Mouse (Mus musculus) forebrain, embryonic 11.5 days (tissue): Measurements from ENCODE around the gene Tmem243. TPM values are rescaled to one million over a fixed set of nuclear protein-coding genes. Genes with fewer than 3 reads are reported as not detected.

Experiments
- ATAC-seq: fragments of 200-750 bp; cut with Nextera tagmentation; replicated peaks from 2 replicates; pipeline ENCODE4 v1.8.0; 2017; ENCODE audit warnings: moderate TSS enrichment; ENCODE audit not compliant: low FRiP score
- DNase-seq: peaks from one replicate; pipeline ENCODE4 v3.0.0-alpha.2; 2017; ENCODE audit warnings: low spot score
- H3K27ac ChIP-seq: fragments of 300-500 bp; sonication (generic); 2 replicates; pipeline ENCODE4 v1.5.1; 2014; ENCODE audit warnings: low read depth, low read length
- H3K27me3 ChIP-seq: fragments of 300-500 bp; sonication (generic); 2 replicates; pipeline ENCODE4 v1.6.1; 2014; ENCODE audit warnings: mild to moderate bottlenecking, low read length, mixed read lengths; ENCODE audit not compliant: control insufficient read depth, insufficient read depth
- H3K36me3 ChIP-seq: fragments of 300-500 bp; sonication (generic); 2 replicates; pipeline ENCODE4 v1.6.1; 2014; ENCODE audit warnings: mild to moderate bottlenecking, low read length, moderate library complexity, mixed read lengths; ENCODE audit not compliant: control insufficient read depth, insufficient read depth
- H3K4me1 ChIP-seq: fragments of 300-500 bp; sonication (generic); replicated peaks from 2 replicates; pipeline ENCODE4 v1.6.1; 2014; ENCODE audit warnings: low read length, mixed read lengths; ENCODE audit not compliant: control insufficient read depth, insufficient read depth
- H3K4me2 ChIP-seq: fragments of 300-500 bp; sonication (generic); 2 replicates; pipeline ENCODE4 v1.6.1; 2014; ENCODE audit warnings: low read depth, mild to moderate bottlenecking, low read length, moderate library complexity, mixed read lengths; ENCODE audit not compliant: severe bottlenecking
- H3K4me3 ChIP-seq: fragments of 300-500 bp; sonication (generic); 2 replicates; pipeline ENCODE4 v1.5.1; 2014; ENCODE audit warnings: low read depth, low read length
- H3K9ac ChIP-seq: fragments of 300-500 bp; sonication (generic); 2 replicates; pipeline ENCODE4 v1.6.1; 2014; ENCODE audit warnings: low read length
- H3K9me3 ChIP-seq: fragments of 300-500 bp; sonication (generic); 2 replicates; pipeline ENCODE4 v1.6.1; 2016; ENCODE audit warnings: low read length, mixed read lengths; ENCODE audit not compliant: control insufficient read depth
- WGBS: fragments of 180-500 bp; shearing (Covaris S2); extraction: QIAGEN DNeasy Blood & Tissue Kit; methylation state at CpG from one replicate; pipeline ENCODE4 v1.1.7; 2014; 5-methylcytosine and 5-hydroxymethylcytosine counted together
- polyA plus RNA-seq: library from polyadenylated mRNA; unstranded; fragments of >200 nt; fragmentation: Nextera tagmentation; extraction: Ambion mirVana; gene quantifications from 2 replicates; pipeline ENCODE4 v1.2.1, GENCODE M21; 2014

Gene Tmem243
- polyA plus RNA-seq, 1 experiment from 2014 or later = 32.1 TPM

GRCm38 (mm10) chr5:9071360-9071759, 29.1 kb upstream of the Tmem243 start:
- ATAC-seq (no peak), DNase-seq (no peak)
- H3K4me1 ChIP-seq = no peaks in the 10 kb centered on the region
- 91% methylated on average over 3 of the region's 3 CpGs for WGBS
- H3K27ac ChIP-seq = no peak overlapping the region
- no peak overlapping the region for H3K9ac ChIP-seq
- no peaks in the 10 kb centered on the region for H3K9me3 ChIP-seq
- no peaks in the 10 kb centered on the region for H3K27me3 ChIP-seq
- H3K4me2 ChIP-seq = no peak overlapping the region
- H3K36me3 ChIP-seq = no peaks in the 10 kb centered on the region
- no peak overlapping the region for H3K4me3 ChIP-seq

- H3K4me2 ChIP-seq = no peak overlapping the region
- H3K36me3 ChIP-seq = no peaks in the 10 kb centered on the region
- H3K4me3 ChIP-seq = no peak overlapping the region
- no peaks in the 10 kb centered on the region for H3K27me3 ChIP-seq
- no peaks in the 10 kb centered on the region for H3K4me1 ChIP-seq
- no peak for DNase-seq
- no peak overlapping the region for H3K9ac ChIP-seq
- no peak overlapping the region for H3K27ac ChIP-seq
- peak; percentile 63 for ATAC-seq
- H3K9me3 ChIP-seq = no peaks in the 10 kb centered on the region
- WGBS = 46% methylated on average over 5 of the region's 5 CpGs
Measured at GRCm38 (mm10) chr5:9073177-9073854, 27.2 kb upstream of the Tmem243 start.

GRCm38 (mm10) chr5:9079773-9080501, 20.5 kb upstream of the Tmem243 start:
- Histone ChIP-seq H3K36me3 (no peaks in the 10 kb centered on the region), H3K27me3 (no peaks in the 10 kb centered on the region), H3K4me1 (no peaks in the 10 kb centered on the region), H3K4me3 (no peak overlapping the region), H3K27ac (no peak overlapping the region), H3K4me2 (no peak overlapping the region), H3K9me3 (no peaks in the 10 kb centered on the region), H3K9ac (no peak overlapping the region)
- ATAC-seq = no peak
- DNase-seq = no peak

- 82% methylated on average over 3 of the region's 3 CpGs for WGBS
- H3K4me1 ChIP-seq = no peaks in the 10 kb centered on the region
- no peaks in the 10 kb centered on the region for H3K9me3 ChIP-seq
- no peak overlapping the region for H3K27ac ChIP-seq
- no peaks in the 10 kb centered on the region for H3K36me3 ChIP-seq
- H3K27me3 ChIP-seq = no peaks in the 10 kb centered on the region
- DNase-seq (no peak), ATAC-seq (no peak)
- no peak overlapping the region for H3K4me3 ChIP-seq
- H3K9ac ChIP-seq = no peak overlapping the region
- no peak overlapping the region for H3K4me2 ChIP-seq
Measured at GRCm38 (mm10) chr5:9086924-9087719, 13.3 kb upstream of the Tmem243 start.

GRCm38 (mm10) chr5:9090493-9091106, 9.9 kb upstream of the Tmem243 start:
- Histone ChIP-seq H3K9me3 (no peaks in the 10 kb centered on the region), H3K4me3 (no peak overlapping the region), H3K27ac (no peak overlapping the region), H3K9ac (no peak overlapping the region), H3K36me3 (no peaks in the 10 kb centered on the region), H3K27me3 (no peaks in the 10 kb centered on the region), H3K4me2 (no peak overlapping the region), H3K4me1 (no peaks in the 10 kb centered on the region)
- WGBS = 85% methylated on average over 6 of the region's 6 CpGs
- no peak for DNase-seq
- no peak for ATAC-seq

- Histone ChIP-seq H3K4me1 (no peaks in the 10 kb centered on the region), H3K4me2 (no peak overlapping the region), H3K9ac (no peak overlapping the region), H3K36me3 (no peaks in the 10 kb centered on the region), H3K27ac (no peak overlapping the region), H3K4me3 (no peak overlapping the region), H3K9me3 (peaks cover 3% of the 10 kb centered on the region; the same call in 1 of the 2 replicates), H3K27me3 (no peaks in the 10 kb centered on the region)
- ATAC-seq (no peak), DNase-seq (no peak)
- 92% methylated on average over 1 of the region's 1 CpGs for WGBS
Measured at GRCm38 (mm10) chr5:9092716-9093115, 7.8 kb upstream of the Tmem243 start.

GRCm38 (mm10) chr5:9093490-9093889, 7.0 kb upstream of the Tmem243 start:
- Histone ChIP-seq H3K4me1 (no peaks in the 10 kb centered on the region), H3K36me3 (no peaks in the 10 kb centered on the region), H3K27me3 (no peaks in the 10 kb centered on the region), H3K4me3 (no peak overlapping the region), H3K9ac (no peak overlapping the region), H3K27ac (no peak overlapping the region), H3K4me2 (no peak overlapping the region), H3K9me3 (peaks cover 3% of the 10 kb centered on the region; the same call in 1 of the 2 replicates)
- DNase-seq (no peak), ATAC-seq (no peak)
- WGBS = 88% methylated on average over 4 of the region's 4 CpGs
